8 mouse cellular contexts compared by ENCODE assay signal in genomic region chr2:131178828-131179245, GRCm38 (mm10). TPM values are rescaled to one million over a fixed set of nuclear protein-coding genes. Genes with fewer than 3 reads are reported as not detected.
DNase-seq lines count a peak whose midpoint lies in the region; ATAC-seq and TF ChIP-seq lines count a peak whose summit lies in the region.

No protein-coding gene starts in this region.

- H3K36me3 ChIP-seq in forebrain, embryonic 12.5 days (replicated peaks): peaks cover 14% of the 10 kb centered on the region
- H3K36me3 ChIP-seq in kidney, embryonic 14.5 days (ENCODE audit: control insufficient read depth, insufficient read depth, low read length): peaks cover 12% of the 10 kb centered on the region; the same call in 1 of the 2 replicates
- no peaks in the 10 kb centered on the region for H3K36me3 ChIP-seq in midbrain, embryonic 11.5 days (ENCODE audit: control insufficient read depth, insufficient read depth, low read length)

- peak overlapping the region; percentile 97 for H3K9ac ChIP-seq in forebrain, embryonic 12.5 days
- peak overlapping the region; percentile 90 for H3K9ac ChIP-seq in kidney, embryonic 14.5 days (ENCODE audit: low read depth, low read length)
- peak overlapping the region; percentile 97 for H3K9ac ChIP-seq in midbrain, embryonic 11.5 days (ENCODE audit: low read length)

- TF ChIP-seq CTCF in left cerebral cortex, adult 2 months (IDR thresholded peaks at IDR 0.05): no peak

- peak overlapping the region; percentile 99 for H3K4me2 ChIP-seq in forebrain, embryonic 12.5 days
- peak overlapping the region; percentile 97 for H3K4me2 ChIP-seq in kidney, embryonic 14.5 days (replicated peaks; ENCODE audit: low read depth, low read length)
- H3K4me2 ChIP-seq in midbrain, embryonic 11.5 days: peak overlapping the region; percentile 99

- 0 out of 2 replicates have a peak, but pooled peaks cover 2% of the 10 kb centered on the region for H3K9me3 ChIP-seq in forebrain, embryonic 12.5 days
- no peaks in the 10 kb centered on the region for H3K9me3 ChIP-seq in kidney, embryonic 14.5 days (ENCODE audit: control insufficient read depth, low read length)
- H3K9me3 ChIP-seq in midbrain, embryonic 11.5 days (ENCODE audit: control insufficient read depth, low read length): no peaks in the 10 kb centered on the region

- H3K4me3 ChIP-seq in left cerebral cortex, adult 2 months: peak overlapping the region; percentile 80
- H3K4me3 ChIP-seq in forebrain, embryonic 12.5 days (replicated peaks): peak overlapping the region; percentile 89
- H3K4me3 ChIP-seq in kidney, embryonic 14.5 days (ENCODE audit: low read length): peak overlapping the region; percentile 75
- peak overlapping the region; percentile 84 for H3K4me3 ChIP-seq in midbrain, embryonic 11.5 days (ENCODE audit: low read depth, low read length)

- H3K27ac ChIP-seq in left cerebral cortex, adult 2 months: peak overlapping the region; percentile 91
- H3K27ac ChIP-seq in forebrain, embryonic 12.5 days: peak overlapping the region; percentile 92
- H3K27ac ChIP-seq in kidney, embryonic 14.5 days (ENCODE audit: low read depth, low read length): no peak overlapping the region; the same call in 1 of the 2 replicates
- no peak overlapping the region for H3K27ac ChIP-seq in midbrain, embryonic 11.5 days (ENCODE audit: low read depth, low read length)

- H3K27me3 ChIP-seq in forebrain, embryonic 12.5 days: 0 out of 2 replicates have a peak, but pooled peaks cover 2% of the 10 kb centered on the region
- H3K27me3 ChIP-seq in kidney, embryonic 14.5 days (ENCODE audit: control insufficient read depth, insufficient read depth, low read length): 0 out of 2 replicates have a peak, but pooled peaks cover 5% of the 10 kb centered on the region
- no peaks in the 10 kb centered on the region for H3K27me3 ChIP-seq in midbrain, embryonic 11.5 days (ENCODE audit: control insufficient read depth, insufficient read depth, low read length)

- no peak; the same call in 1 of the 2 replicates for ATAC-seq in forebrain, embryonic 12.5 days (ENCODE audit: low FRiP score)
- ATAC-seq in kidney, embryonic 14.5 days (ENCODE audit: low FRiP score, low TSS enrichment): no peak
- peak; percentile 1; the same call in 1 of the 2 replicates for ATAC-seq in midbrain, embryonic 11.5 days (ENCODE audit: low FRiP score)

- WGBS in forebrain, embryonic 12.5 days: 27% methylated on average over 26 of the region's 26 CpGs
- WGBS in kidney, embryonic 14.5 days: 32% methylated on average over 26 of the region's 26 CpGs
- WGBS in midbrain, embryonic 11.5 days: 31% methylated on average over 26 of the region's 26 CpGs

- intact Hi-C loops in left cerebral cortex, adult 2 months (cut with DNase I): loop anchor here (5.0 kb wide), 1 partner anchor 33 kb away; no protein-coding TSS in a partner anchor
- intact Hi-C loops in left cerebral cortex, postnatal 36 days (cut with DNase I): loop anchor here (5.0 kb wide), 1 partner anchor 83 kb away; the partner anchor contains the start of gene Pank2

- H3K4me1 ChIP-seq in forebrain, embryonic 12.5 days: peaks cover 49% of the 10 kb centered on the region
- H3K4me1 ChIP-seq in kidney, embryonic 14.5 days (ENCODE audit: control insufficient read depth, insufficient read depth, low read length): peaks cover 42% of the 10 kb centered on the region
- peaks cover 38% of the 10 kb centered on the region for H3K4me1 ChIP-seq in midbrain, embryonic 11.5 days (ENCODE audit: control insufficient read depth, insufficient read depth, low read length)

- DNase-seq in left cerebral cortex, adult 2 months (ENCODE audit: extremely low spot score in 1 of 2, low spot score in 2 of 2): no peak
- no peak for DNase-seq in left cerebral cortex, postnatal 36 days (ENCODE audit: low spot score in 2 of 2)
- DNase-seq in NIH3T3 (ENCODE audit: low read depth): peak; percentile 46
- peak; percentile 94 for DNase-seq in midbrain, embryonic 11.5 days (ENCODE audit: low spot score, missing footprints)
- no peak for DNase-seq in T-cell, adult 2 months (ENCODE audit: low spot score)
- no peak for DNase-seq in MN1 (ENCODE audit: low spot score)

RNA-seq across cellular contexts. Expression of gene Cenpb, which starts 1.0 kb away (rescaled TPM):
- total RNA-seq in left cerebral cortex, adult 2 months (2021): 10 to 100 TPM; 65.3 to 69.8 TPM
- 10 to 100 TPM; 75.1 to 88.0 TPM for total RNA-seq in left cerebral cortex, postnatal 36 days (2021)
- 15.3 and 16.2 TPM in 2 replicates for polyA plus RNA-seq in forebrain, embryonic 12.5 days (2016; fragmentation: Nextera tagmentation; extraction: Ambion mirVana)
- 6.9 and 8.0 TPM in 2 replicates for polyA plus RNA-seq in kidney, embryonic 14.5 days (2014; fragmentation: Nextera tagmentation; extraction: Ambion mirVana)
- polyA plus RNA-seq in midbrain, embryonic 11.5 days (2014; fragmentation: Nextera tagmentation; extraction: Ambion mirVana): 8.7 and 9.5 TPM in 2 replicates

RNA-seq across cellular contexts. Expression of gene Cdc25b, which starts 7.9 kb away (rescaled TPM):
- total RNA-seq in left cerebral cortex, adult 2 months (2021): 10 to 100 TPM; 19.8 to 22.2 TPM
- total RNA-seq in left cerebral cortex, postnatal 36 days (2021): 10 to 100 TPM; 13.9 to 22.8 TPM
- polyA plus RNA-seq in forebrain, embryonic 12.5 days (2016; fragmentation: Nextera tagmentation; extraction: Ambion mirVana): 73.1 and 81.9 TPM in 2 replicates
- polyA plus RNA-seq in kidney, embryonic 14.5 days (2014; fragmentation: Nextera tagmentation; extraction: Ambion mirVana): 41.5 and 55.7 TPM in 2 replicates
- 122 and 130 TPM in 2 replicates for polyA plus RNA-seq in midbrain, embryonic 11.5 days (2014; fragmentation: Nextera tagmentation; extraction: Ambion mirVana)

RNA-seq across cellular contexts. Expression of gene Spef1, which starts 8.2 kb away (rescaled TPM):
- total RNA-seq in left cerebral cortex, adult 2 months (2021): 10 to 100 TPM; 10.9 to 11.0 TPM
- total RNA-seq in left cerebral cortex, postnatal 36 days (2021): 10 to 100 TPM in 1 of 2 experiments, 1 to 10 TPM in 1; 9.7 to 10.8 TPM
- polyA plus RNA-seq in forebrain, embryonic 12.5 days (2016; fragmentation: Nextera tagmentation; extraction: Ambion mirVana): 10.2 and 12.1 TPM in 2 replicates
- 3.4 and 5.1 TPM in 2 replicates for polyA plus RNA-seq in kidney, embryonic 14.5 days (2014; fragmentation: Nextera tagmentation; extraction: Ambion mirVana)
- 6.3 and 7.1 TPM in 2 replicates for polyA plus RNA-seq in midbrain, embryonic 11.5 days (2014; fragmentation: Nextera tagmentation; extraction: Ambion mirVana)

RNA-seq across cellular contexts. Expression of gene 1700037H04Rik, which starts 19.0 kb away (rescaled TPM):
- total RNA-seq in left cerebral cortex, adult 2 months (2021): 10 to 100 TPM; 63.7 to 76.7 TPM
- 10 to 100 TPM; 71.1 to 78.3 TPM for total RNA-seq in left cerebral cortex, postnatal 36 days (2021)
- polyA plus RNA-seq in forebrain, embryonic 12.5 days (2016; fragmentation: Nextera tagmentation; extraction: Ambion mirVana): 104 TPM in 2 replicates
- polyA plus RNA-seq in kidney, embryonic 14.5 days (2014; fragmentation: Nextera tagmentation; extraction: Ambion mirVana): 99.3 and 101 TPM in 2 replicates
- 112 and 122 TPM in 2 replicates for polyA plus RNA-seq in midbrain, embryonic 11.5 days (2014; fragmentation: Nextera tagmentation; extraction: Ambion mirVana)

RNA-seq across cellular contexts. Expression of gene Ap5s1, which starts 28.0 kb away (rescaled TPM):
- total RNA-seq in left cerebral cortex, adult 2 months (2021): 10 to 100 TPM; 21.7 to 28.7 TPM
- total RNA-seq in left cerebral cortex, postnatal 36 days (2021): 10 to 100 TPM; 21.3 to 30.7 TPM
- polyA plus RNA-seq in forebrain, embryonic 12.5 days (2016; fragmentation: Nextera tagmentation; extraction: Ambion mirVana): 29.1 and 30.0 TPM in 2 replicates
- polyA plus RNA-seq in kidney, embryonic 14.5 days (2014; fragmentation: Nextera tagmentation; extraction: Ambion mirVana): 22.2 and 23.7 TPM in 2 replicates
- polyA plus RNA-seq in midbrain, embryonic 11.5 days (2014; fragmentation: Nextera tagmentation; extraction: Ambion mirVana): 26.6 and 29.4 TPM in 2 replicates

Comparison
In these comparisons a context has a peak if more than half of its experiments do, and no peak if none do; other contexts are left out.
1. DNase-seq: peak in NIH3T3 (single experiment) and midbrain, embryonic 11.5 days (single experiment); none in left cerebral cortex, adult 2 months (0 of 2), left cerebral cortex, postnatal 36 days (0 of 2), T-cell, adult 2 months (single experiment) and MN1 (single experiment).
2. H3K27ac ChIP-seq: peak in left cerebral cortex, adult 2 months (single experiment) and forebrain, embryonic 12.5 days (single experiment); none in kidney, embryonic 14.5 days (single experiment) and midbrain, embryonic 11.5 days (single experiment).
3. Peak in every context shown above with its lines, with median percentiles within 50 percentile points of each other: H3K4me3 ChIP-seq, H3K4me2 ChIP-seq and H3K9ac ChIP-seq.